Mouse (Mus musculus) heart, embryonic 14.5 days (tissue): ENCODE data around the gene Armc2. TPM values are rescaled to one million over a fixed set of nuclear protein-coding genes. Genes with fewer than 3 reads are reported as not detected.

Experiments used
- ATAC-seq: fragments of 200-750 bp; cut with Nextera tagmentation; 2 replicates; pipeline ENCODE4 v1.8.0; 2017; ENCODE audit warnings: low read depth, moderate TSS enrichment; ENCODE audit not compliant: insufficient number of reproducible peaks, insufficient read depth, low FRiP score
- H3K27ac ChIP-seq, 2 experiments: fragments of 200-500 bp in 1 of 2; fragments of 300-500 bp in 1 of 2; sonication (generic) in 1 of 2; replicated peaks in 1 of 2; 2 replicates each; pipeline ENCODE4 v1.5.1; 2012 to 2014; ENCODE audit warnings: low read depth in 2 of 2, low read length in 2 of 2, control low read depth in 1 of 2, mild to moderate bottlenecking in 1 of 2, mixed read lengths in 1 of 2; ENCODE audit not compliant: control insufficient read depth in 1 of 2, insufficient read depth in 1 of 2
- H3K27me3 ChIP-seq: fragments of 300-500 bp; sonication (generic); 2 replicates; pipeline ENCODE4 v1.6.1; 2014; ENCODE audit warnings: mild to moderate bottlenecking, low read length, control low read depth; ENCODE audit not compliant: control insufficient read depth, insufficient read depth
- H3K36me3 ChIP-seq: fragments of 300-500 bp; sonication (generic); 2 replicates; pipeline ENCODE4 v1.6.1; 2014; ENCODE audit warnings: mild to moderate bottlenecking, control low read depth, low read length, mixed read lengths; ENCODE audit not compliant: control insufficient read depth, insufficient read depth
- H3K4me1 ChIP-seq, 2 experiments: fragments of 200-500 bp in 1 of 2; fragments of 300-500 bp in 1 of 2; sonication (generic) in 1 of 2; 2 replicates each; pipeline ENCODE4 v1.6.1; 2012 to 2014; ENCODE audit warnings: low read length in 2 of 2, control low read depth in 1 of 2, mixed read lengths in 1 of 2; ENCODE audit not compliant: control insufficient read depth in 2 of 2, insufficient read depth in 2 of 2
- H3K4me2 ChIP-seq: fragments of 300-500 bp; sonication (generic); 2 replicates; pipeline ENCODE4 v1.6.1; 2014; ENCODE audit warnings: mild to moderate bottlenecking, low read length
- H3K4me3 ChIP-seq, 2 experiments: fragments of 200-500 bp in 1 of 2; fragments of 300-500 bp in 1 of 2; sonication (generic) in 1 of 2; 2 replicates each; pipeline ENCODE4 v1.5.1; 2012 to 2014; ENCODE audit warnings: low read length in 2 of 2, mild to moderate bottlenecking in 2 of 2, control low read depth in 1 of 2, low read depth in 1 of 2, moderate library complexity in 1 of 2; ENCODE audit not compliant: control insufficient read depth in 1 of 2, insufficient read depth in 1 of 2
- H3K9ac ChIP-seq: fragments of 300-500 bp; sonication (generic); 2 replicates; pipeline ENCODE4 v1.6.1; 2014; ENCODE audit warnings: mild to moderate bottlenecking, low read length
- H3K9me3 ChIP-seq: fragments of 300-500 bp; sonication (generic); 2 replicates; pipeline ENCODE4 v1.6.1; 2016; ENCODE audit warnings: low read length, control low read depth; ENCODE audit not compliant: control insufficient read depth
- WGBS: fragments of 180-500 bp; shearing (Covaris S2); extraction: QIAGEN DNeasy Blood & Tissue Kit; methylation state at CpG from one replicate; pipeline ENCODE4 v1.1.7; 2014; 5-methylcytosine and 5-hydroxymethylcytosine counted together
- polyA plus RNA-seq: library from polyadenylated mRNA; unstranded; fragments of >200 nt; fragmentation: Nextera tagmentation; extraction: Ambion mirVana; gene quantifications from 2 replicates; pipeline ENCODE4 v1.2.1, GENCODE M21; 2014

Armc2 gene
- polyA plus RNA-seq, 1 experiment from 2014 or later: 2.2 TPM

GRCm38 (mm10) chr10:42003576-42003975, 14.7 kb downstream of the Armc2 start:
- H3K9me3 ChIP-seq: no peaks in the 10 kb centered on the region
- no peaks in the 10 kb centered on the region for H3K27me3 ChIP-seq
- WGBS: 67% methylated on average over 1 of the region's 1 CpGs
- H3K4me2 ChIP-seq: no peak overlapping the region
- no peak for ATAC-seq
- no peaks in the 10 kb centered on the region for H3K36me3 ChIP-seq
- peaks cover 16 to 27% of the 10 kb centered on the region in 2 experiments for H3K4me1 ChIP-seq
- H3K27ac ChIP-seq: no peak overlapping the region
- H3K9ac ChIP-seq: no peak overlapping the region
- no peak overlapping the region for H3K4me3 ChIP-seq

- no peaks in the 10 kb centered on the region for H3K27me3 ChIP-seq
- no peak overlapping the region for H3K9ac ChIP-seq
- H3K9me3 ChIP-seq: no peaks in the 10 kb centered on the region
- H3K27ac ChIP-seq: no peak overlapping the region
- no peak for ATAC-seq
- H3K36me3 ChIP-seq: no peaks in the 10 kb centered on the region
- no peak overlapping the region for H3K4me2 ChIP-seq
- 79% methylated on average over 7 of the region's 7 CpGs for WGBS
- peaks cover 24 to 35% of the 10 kb centered on the region in 2 experiments for H3K4me1 ChIP-seq
- H3K4me3 ChIP-seq: no peak overlapping the region
Measured at GRCm38 (mm10) chr10:42002436-42002835, 15.8 kb downstream of the Armc2 start.

GRCm38 (mm10) chr10:42001260-42001659, 17.0 kb downstream of the Armc2 start:
- H3K9me3 ChIP-seq: no peaks in the 10 kb centered on the region

GRCm38 (mm10) chr10:41997691-41998178, 20.5 kb downstream of the Armc2 start:
- Histone ChIP-seq H3K27me3 (no peaks in the 10 kb centered on the region; the same call in 1 of the 2 replicates), H3K4me3 (no peak overlapping the region), H3K9ac (no peak overlapping the region), H3K4me1 (peaks cover 31 to 34% of the 10 kb centered on the region in 2 experiments), H3K36me3 (no peaks in the 10 kb centered on the region), H3K4me2 (no peak overlapping the region), H3K9me3 (no peaks in the 10 kb centered on the region), H3K27ac (peak overlapping the region; percentile 55 to 72)
- 14% methylated on average over 1 of the region's 1 CpGs for WGBS
- peak; percentile 66; the same call in 1 of the 2 replicates for ATAC-seq

More at GRCm38 (mm10) chr10:42001260-42001659, 17.0 kb downstream of the Armc2 start:
- Histone ChIP-seq H3K27me3 (no peaks in the 10 kb centered on the region), H3K4me3 (no peak overlapping the region), H3K4me1 (peaks cover 32 to 42% of the 10 kb centered on the region in 2 experiments), H3K9ac (no peak overlapping the region), H3K36me3 (no peaks in the 10 kb centered on the region), H3K27ac (0 out of 4 replicates have a peak overlapping the region, but pooled peaks of 1 of the 2 experiments have one; percentile 28), H3K4me2 (no peak overlapping the region)
- 69% methylated on average over 3 of the region's 3 CpGs for WGBS
- ATAC-seq: no peak

GRCm38 (mm10) chr10:41996157-41996556, 22.1 kb downstream of the Armc2 start:
- no peak overlapping the region for H3K4me2 ChIP-seq
- no peak overlapping the region for H3K9ac ChIP-seq
- H3K9me3 ChIP-seq: no peaks in the 10 kb centered on the region
- 44% methylated on average over 8 of the region's 8 CpGs for WGBS
- no peaks in the 10 kb centered on the region for H3K36me3 ChIP-seq
- H3K27me3 ChIP-seq: no peaks in the 10 kb centered on the region; the same call in 1 of the 2 replicates
- ATAC-seq: no peak
- peaks cover 38 to 40% of the 10 kb centered on the region in 2 experiments for H3K4me1 ChIP-seq
- no peak overlapping the region for H3K27ac ChIP-seq
- no peak overlapping the region for H3K4me3 ChIP-seq

GRCm38 (mm10) chr10:41995051-41995450, 23.2 kb downstream of the Armc2 start:
- peaks cover 37 to 40% of the 10 kb centered on the region in 2 experiments for H3K4me1 ChIP-seq
- H3K4me2 ChIP-seq: no peak overlapping the region
- H3K4me3 ChIP-seq: no peak overlapping the region
- WGBS: 73% methylated on average over 2 of the region's 2 CpGs
- no peak overlapping the region for H3K9ac ChIP-seq
- no peaks in the 10 kb centered on the region for H3K9me3 ChIP-seq
- H3K36me3 ChIP-seq: no peaks in the 10 kb centered on the region
- no peaks in the 10 kb centered on the region; the same call in 1 of the 2 replicates for H3K27me3 ChIP-seq
- ATAC-seq: no peak
- no peak overlapping the region for H3K27ac ChIP-seq

GRCm38 (mm10) chr10:41994578-41994977, 23.7 kb downstream of the Armc2 start:
- no peak for ATAC-seq
- 42% methylated on average over 4 of the region's 4 CpGs for WGBS
- Histone ChIP-seq H3K4me3 (no peak overlapping the region), H3K27ac (no peak overlapping the region), H3K9ac (no peak overlapping the region), H3K4me1 (peaks cover 37 to 40% of the 10 kb centered on the region in 2 experiments), H3K27me3 (no peaks in the 10 kb centered on the region; the same call in 1 of the 2 replicates), H3K9me3 (no peaks in the 10 kb centered on the region), H3K4me2 (no peak overlapping the region), H3K36me3 (no peaks in the 10 kb centered on the region)

- WGBS: 70% methylated on average over 5 of the region's 5 CpGs
- ATAC-seq: no peak
Measured at GRCm38 (mm10) chr10:41992059-41992440, 26.2 kb downstream of the Armc2 start.

More at GRCm38 (mm10) chr10:41992059-41992440, 26.2 kb downstream of the Armc2 start:
- Histone ChIP-seq H3K9me3 (no peaks in the 10 kb centered on the region), H3K27ac (no peak overlapping the region), H3K4me3 (no peak overlapping the region), H3K27me3 (no peaks in the 10 kb centered on the region; the same call in 1 of the 2 replicates), H3K36me3 (no peaks in the 10 kb centered on the region), H3K4me1 (peaks cover 24 to 28% of the 10 kb centered on the region in 2 experiments), H3K4me2 (no peak overlapping the region), H3K9ac (no peak overlapping the region)
